Mouse (Mus musculus): ENCODE results near the gene Olfr461.

Gene Olfr461

GRCm38 (mm10) chr6:40554950-40555349 lies at the start of gene Olfr461:
Gene Olfr461, minus strand, starts transcription at chr6:40555050.
- no peak for DNase-seq

GRCm38 (mm10) chr6:40598546-40598945 lies 43.7 kb upstream of the Olfr461 start:
- DNase-seq = peak in 1 of 2 experiments; percentile 7

DNA sequence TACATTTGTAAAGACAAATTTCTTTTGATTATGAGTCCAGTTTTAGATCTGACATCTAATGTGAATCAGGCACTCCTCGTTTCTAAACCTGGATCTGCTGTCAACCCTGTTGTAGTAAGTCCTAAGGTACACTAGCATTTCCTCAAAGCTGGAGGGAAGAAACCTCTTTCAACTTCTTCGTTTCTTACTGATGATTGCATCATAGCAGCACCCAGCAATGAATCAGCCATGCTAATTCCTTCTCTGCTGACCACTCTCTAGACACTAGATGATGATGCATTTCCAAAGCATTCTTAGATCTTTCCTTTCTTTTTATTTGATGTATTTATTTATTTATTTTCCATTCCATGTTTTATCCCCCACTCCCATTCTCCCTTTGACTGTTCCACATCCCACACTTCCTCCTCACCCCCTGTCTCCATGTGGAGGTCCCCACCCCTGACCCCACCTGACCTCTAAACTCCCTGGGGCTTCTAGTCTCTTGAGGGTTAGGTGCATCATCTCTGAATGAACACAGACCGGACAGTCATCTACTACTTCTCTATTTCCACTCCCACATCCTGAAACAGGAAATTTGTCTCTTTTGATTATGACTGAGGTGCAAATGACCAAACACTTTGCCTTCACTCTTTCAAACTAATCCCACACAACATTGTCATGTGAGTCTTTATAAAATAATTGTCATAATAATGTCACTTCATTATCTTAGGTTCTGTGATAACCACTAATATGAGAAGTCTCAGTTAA lies 40.1 kb upstream of the Olfr461 start:
- no peak for DNase-seq

DNA sequence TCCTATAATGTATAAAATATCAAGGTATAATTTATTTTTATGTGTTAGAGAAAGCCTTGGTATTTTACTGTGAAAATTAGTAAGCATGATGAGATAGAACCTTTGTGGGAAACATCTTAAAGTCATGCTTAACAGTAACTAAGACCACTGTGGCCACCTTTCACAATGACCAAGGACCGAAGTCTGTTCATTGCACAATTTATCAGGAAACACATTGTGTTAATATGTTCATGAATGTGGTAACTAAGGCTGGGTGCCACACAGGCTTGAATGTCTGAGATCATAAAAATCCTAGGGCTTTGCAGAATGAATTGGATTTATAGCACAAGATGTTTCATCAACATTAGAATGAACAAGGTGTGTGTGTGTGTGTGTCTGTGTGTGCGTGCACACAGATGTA lies 33.5 kb upstream of the Olfr461 start:
- no peak for DNase-seq

- DNase-seq = no peak
Measured at GRCm38 (mm10) chr6:40585645-40586044, 30.8 kb upstream of the Olfr461 start, which contains the start of gene Clec5a. Gene Clec5a, minus strand, starts transcription at chr6:40585821.

DNA sequence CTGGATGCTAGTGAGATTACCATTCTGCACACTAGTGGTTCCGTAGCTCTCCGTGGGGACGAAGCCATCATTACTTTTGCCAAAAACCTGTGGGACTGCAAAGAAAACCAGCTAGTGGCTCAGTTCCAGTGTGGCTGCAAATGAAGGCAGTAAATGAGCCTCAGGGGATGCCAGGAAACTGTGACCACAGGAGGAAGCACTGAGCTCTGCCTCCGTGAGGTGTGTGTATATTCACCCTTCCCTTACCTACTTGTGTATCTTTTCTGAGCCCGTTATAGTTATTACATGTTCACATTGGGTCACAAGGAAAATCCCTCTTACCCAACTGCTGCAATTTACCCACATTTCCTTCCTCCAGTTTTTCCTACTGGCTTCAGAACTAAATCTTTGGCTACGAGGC lies 29.5 kb upstream of the Olfr461 start:
- no peak for DNase-seq

GRCm38 (mm10) chr6:40576305-40576704 lies 21.5 kb upstream of the Olfr461 start:
- no peak for DNase-seq

DNA sequence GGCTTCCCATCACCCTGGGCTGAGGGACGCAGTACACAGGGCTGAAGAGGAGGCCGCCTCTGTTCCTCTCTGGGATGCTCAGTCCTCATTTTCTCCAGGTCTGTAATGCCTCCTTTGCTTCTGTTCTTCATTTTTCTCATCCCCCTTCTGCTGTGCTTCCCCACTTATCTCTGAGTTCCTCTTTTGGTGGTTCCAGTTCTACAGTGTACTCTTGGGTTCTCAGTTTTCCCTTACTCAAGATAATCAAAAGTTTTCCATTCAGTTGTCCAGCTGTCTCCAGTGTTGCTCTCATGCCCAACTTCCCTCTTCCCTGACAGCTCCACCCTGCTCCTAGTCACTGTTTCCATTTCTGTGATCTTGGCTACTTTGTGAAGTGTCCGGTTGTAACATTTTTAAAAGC lies 18.8 kb upstream of the Olfr461 start:
- DNase-seq = no peak

DNA sequence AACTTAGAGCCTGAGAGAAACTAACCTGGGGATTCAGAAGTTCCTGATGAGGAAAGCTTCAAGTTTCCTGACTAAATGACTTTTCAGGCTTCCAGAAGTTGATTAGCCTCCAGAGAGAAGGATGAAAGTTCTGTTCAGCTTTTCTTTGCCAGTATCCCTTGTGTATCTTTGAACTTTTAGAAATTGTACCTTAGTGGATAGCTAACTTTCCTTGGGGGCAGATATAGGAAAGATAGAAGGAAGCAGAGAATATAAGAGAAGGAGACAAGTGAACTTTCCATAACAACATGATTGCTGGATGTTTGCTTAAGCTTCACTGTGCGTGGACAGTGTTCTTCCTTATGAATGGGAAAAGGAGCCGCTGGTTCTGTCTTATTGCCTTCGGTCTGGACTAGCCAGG lies 14.3 kb upstream of the Olfr461 start, which contains the start of gene Olfr460:
TSS of gene Olfr460 (plus strand) at position 301 of the 400 bp plus-strand sequence.
- no peak for DNase-seq

GRCm38 (mm10) chr6:40544690-40545089 lies 10.2 kb downstream of the Olfr461 start:
- no peak for DNase-seq

- no peak for DNase-seq
Measured at GRCm38 (mm10) chr6:40519408-40519807, 35.4 kb downstream of the Olfr461 start, which contains the start of gene Prss37. Gene Prss37, minus strand, starts transcription at chr6:40519508.

GRCm38 (mm10) chr6:40493229-40493628 lies 61.6 kb downstream of the Olfr461 start, which contains the start of gene Tas2r108:
Gene Tas2r108, plus strand, starts transcription at chr6:40493529.
- DNase-seq = no peak

All from cerebellum, postnatal 25 days (tissue).